Mouse (Mus musculus) forebrain, embryonic 16.5 days (tissue): ENCODE measurements around the gene Actr10. TPM values are rescaled to one million over a fixed set of nuclear protein-coding genes. Genes with fewer than 3 reads are reported as not detected.

Source experiments
- ATAC-seq: fragments of 200-750 bp; cut with Nextera tagmentation; 2 replicates; pipeline ENCODE4 v1.8.0; 2017; ENCODE audit warnings: mild to moderate bottlenecking, moderate library complexity
- H3K27ac ChIP-seq: fragments of 300-500 bp; sonication (generic); 2 replicates; pipeline ENCODE4 v1.5.1; 2014; ENCODE audit warnings: low read length, control low read depth
- H3K27me3 ChIP-seq: fragments of 300-500 bp; sonication (generic); replicated peaks from 2 replicates; pipeline ENCODE4 v1.6.1; 2014; ENCODE audit warnings: low read length; ENCODE audit not compliant: control insufficient read depth, insufficient read depth
- H3K36me3 ChIP-seq: fragments of 300-500 bp; sonication (generic); 2 replicates; pipeline ENCODE4 v1.6.1; 2014; ENCODE audit not compliant: control insufficient read depth, insufficient read depth
- H3K4me1 ChIP-seq: fragments of 300-500 bp; sonication (generic); replicated peaks from 2 replicates; pipeline ENCODE4 v1.6.1; 2014; ENCODE audit warnings: low read length; ENCODE audit not compliant: control insufficient read depth, insufficient read depth
- H3K4me2 ChIP-seq: fragments of 300-500 bp; sonication (generic); 2 replicates; pipeline ENCODE4 v1.6.1; 2014; ENCODE audit warnings: mild to moderate bottlenecking, low read length, control low read depth
- H3K4me3 ChIP-seq: fragments of 300-500 bp; sonication (generic); replicated peaks from 2 replicates; pipeline ENCODE4 v1.5.1; 2014; ENCODE audit warnings: mild to moderate bottlenecking, low read length, control low read depth
- H3K9ac ChIP-seq: fragments of 300-500 bp; sonication (generic); replicated peaks from 2 replicates; pipeline ENCODE4 v1.6.1; 2014; ENCODE audit warnings: low read depth, low read length, control low read depth
- H3K9me3 ChIP-seq: fragments of 300-500 bp; sonication (generic); 2 replicates; pipeline ENCODE4 v1.6.1; 2016; ENCODE audit warnings: low read length; ENCODE audit not compliant: control insufficient read depth
- WGBS: fragments of 180-500 bp; shearing (Covaris S2); extraction: QIAGEN DNeasy Blood & Tissue Kit; methylation state at CpG from one replicate; pipeline ENCODE4 v1.1.7; 2014; 5-methylcytosine and 5-hydroxymethylcytosine counted together
- polyA plus RNA-seq: library from polyadenylated mRNA; unstranded; fragments of >200 nt; fragmentation: Nextera tagmentation; extraction: Ambion mirVana; gene quantifications from 2 replicates; pipeline ENCODE4 v1.2.1, GENCODE M21; 2015

Actr10 gene
- polyA plus RNA-seq, 1 experiment from 2014 or later = 199 TPM

GRCm38 (mm10) chr12:70907651-70908050, 30.0 kb upstream of the Actr10 start:
- no peak overlapping the region for H3K4me3 ChIP-seq
- WGBS = 83% methylated on average over 11 of the region's 11 CpGs
- ATAC-seq = no peak
- no peak overlapping the region for H3K9ac ChIP-seq
- H3K4me1 ChIP-seq = no peaks in the 10 kb centered on the region; the same call in 1 of the 2 replicates
- H3K4me2 ChIP-seq = no peak overlapping the region
- no peak overlapping the region for H3K27ac ChIP-seq
- no peaks in the 10 kb centered on the region for H3K27me3 ChIP-seq
- H3K9me3 ChIP-seq = no peaks in the 10 kb centered on the region
- peaks cover 3% of the 10 kb centered on the region; the same call in 1 of the 2 replicates for H3K36me3 ChIP-seq

- Histone ChIP-seq H3K27ac (no peak overlapping the region), H3K4me3 (no peak overlapping the region), H3K27me3 (no peaks in the 10 kb centered on the region), H3K4me1 (no peaks in the 10 kb centered on the region; the same call in 1 of the 2 replicates), H3K9ac (no peak overlapping the region), H3K9me3 (no peaks in the 10 kb centered on the region), H3K4me2 (no peak overlapping the region), H3K36me3 (peaks cover 3% of the 10 kb centered on the region; the same call in 1 of the 2 replicates)
- 68% methylated on average over 4 of the region's 4 CpGs for WGBS
- no peak for ATAC-seq
These were observed 29.6 kb upstream of the Actr10 start for GRCm38 (mm10) chr12:70908076-70908475.

- Histone ChIP-seq H3K27me3 (no peaks in the 10 kb centered on the region), H3K4me3 (no peak overlapping the region), H3K27ac (no peak overlapping the region), H3K9ac (no peak overlapping the region), H3K9me3 (no peaks in the 10 kb centered on the region), H3K4me1 (no peaks in the 10 kb centered on the region; the same call in 1 of the 2 replicates), H3K4me2 (no peak overlapping the region), H3K36me3 (no peaks in the 10 kb centered on the region)
- WGBS = 8% methylated on average over 9 of the region's 9 CpGs
- ATAC-seq = peak; percentile 52
These were observed 27.4 kb upstream of the Actr10 start for GRCm38 (mm10) chr12:70910241-70910720.

DNA sequence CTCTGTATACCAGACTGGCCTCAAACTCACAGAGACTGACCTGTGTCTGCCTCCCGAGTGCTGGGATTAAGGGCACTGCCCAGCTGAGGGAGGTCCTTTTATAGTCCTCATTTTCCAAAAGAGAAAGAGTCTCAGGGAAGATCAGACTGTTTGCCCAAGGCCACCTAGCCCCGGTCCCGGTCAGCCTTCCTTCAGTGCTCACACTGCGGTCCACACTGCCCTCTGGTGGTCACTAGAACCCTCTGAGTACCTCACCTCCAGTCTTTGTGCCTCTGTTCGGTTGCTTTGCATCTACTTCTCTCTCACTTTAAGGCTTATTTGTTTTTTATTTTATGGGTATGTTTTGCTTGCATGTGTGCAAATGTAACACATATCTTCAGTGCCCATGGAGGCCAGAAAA, 26.6 kb upstream of the Actr10 start:
- H3K27me3 ChIP-seq = no peaks in the 10 kb centered on the region
- H3K9me3 ChIP-seq = no peaks in the 10 kb centered on the region
- 10% methylated on average over 5 of the region's 5 CpGs for WGBS
- peak; percentile 67 for ATAC-seq
- H3K4me3 ChIP-seq = no peak overlapping the region
- no peak overlapping the region for H3K9ac ChIP-seq
- H3K4me2 ChIP-seq = no peak overlapping the region
- H3K36me3 ChIP-seq = no peaks in the 10 kb centered on the region
- H3K4me1 ChIP-seq = no peaks in the 10 kb centered on the region; the same call in 1 of the 2 replicates
- no peak overlapping the region for H3K27ac ChIP-seq

DNA sequence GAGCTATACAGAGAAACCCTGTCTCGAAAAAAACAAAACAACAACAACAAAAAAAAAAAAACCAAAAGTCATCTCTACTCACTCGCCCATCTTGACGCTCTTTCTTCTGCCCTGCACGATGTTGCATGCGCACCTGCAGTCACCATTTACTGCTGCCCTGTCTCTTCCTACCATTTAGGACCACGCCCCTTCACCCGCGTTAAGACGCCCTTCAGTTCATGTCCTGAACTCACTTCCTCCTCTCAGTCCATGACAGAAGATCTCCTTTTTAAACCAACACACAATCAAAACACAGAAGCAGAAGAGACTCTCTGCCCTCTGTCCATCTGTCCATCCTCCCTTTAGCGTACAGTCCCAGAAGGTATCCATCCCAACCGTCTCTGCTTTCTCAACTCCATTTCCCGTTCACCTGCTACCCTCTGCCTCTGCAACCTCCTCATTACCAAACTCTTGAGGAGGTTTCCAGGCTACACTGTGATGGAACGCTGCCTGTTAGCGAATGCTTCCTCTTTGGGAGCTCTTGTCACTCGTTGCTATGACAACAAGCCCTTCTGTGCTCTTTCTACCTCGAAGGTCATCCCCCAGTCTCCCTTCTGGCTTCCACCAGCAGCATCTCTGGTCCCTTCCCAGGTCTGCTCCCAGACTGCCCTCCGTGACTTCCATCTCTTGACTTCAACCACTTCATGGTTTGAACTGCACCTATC, 25.8 kb upstream of the Actr10 start:
- Histone ChIP-seq H3K9me3 (no peaks in the 10 kb centered on the region), H3K4me2 (no peak overlapping the region), H3K4me1 (no peaks in the 10 kb centered on the region; the same call in 1 of the 2 replicates), H3K9ac (no peak overlapping the region), H3K36me3 (no peaks in the 10 kb centered on the region), H3K4me3 (no peak overlapping the region), H3K27me3 (no peaks in the 10 kb centered on the region), H3K27ac (no peak overlapping the region)
- ATAC-seq = no peak
- 74% methylated on average over 17 of the region's 17 CpGs for WGBS

- Histone ChIP-seq H3K27ac (no peak overlapping the region), H3K27me3 (no peaks in the 10 kb centered on the region), H3K4me1 (no peaks in the 10 kb centered on the region; the same call in 1 of the 2 replicates), H3K9me3 (no peaks in the 10 kb centered on the region), H3K9ac (no peak overlapping the region), H3K4me2 (no peak overlapping the region), H3K4me3 (no peak overlapping the region), H3K36me3 (no peaks in the 10 kb centered on the region)
- ATAC-seq = no peak
- WGBS = 51% methylated on average over 3 of the region's 3 CpGs
These were observed 24.2 kb upstream of the Actr10 start for GRCm38 (mm10) chr12:70913429-70913828.

DNA sequence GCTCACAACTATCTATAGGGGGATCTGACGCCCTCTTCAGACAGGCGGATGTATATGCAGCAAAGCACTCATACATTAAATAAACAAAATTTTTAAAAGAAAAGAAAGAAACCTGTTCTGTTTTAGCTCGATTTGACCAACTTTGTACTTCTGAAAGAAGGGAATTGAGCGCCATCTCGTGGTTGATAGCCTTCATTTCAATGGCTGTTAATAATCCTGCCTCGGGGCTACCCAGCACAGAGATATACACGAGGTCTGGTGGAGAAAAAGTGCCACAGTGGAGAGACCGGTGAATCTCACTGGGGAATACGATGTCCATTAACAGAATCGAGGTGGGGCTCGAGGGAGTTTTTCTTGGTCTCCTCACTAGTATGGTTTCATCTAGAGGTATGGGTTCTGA, 23.3 kb upstream of the Actr10 start:
- no peaks in the 10 kb centered on the region for H3K27me3 ChIP-seq
- no peak overlapping the region for H3K4me3 ChIP-seq
- no peaks in the 10 kb centered on the region for H3K9me3 ChIP-seq
- no peaks in the 10 kb centered on the region; the same call in 1 of the 2 replicates for H3K4me1 ChIP-seq
- H3K9ac ChIP-seq = no peak overlapping the region
- 52% methylated on average over 11 of the region's 11 CpGs for WGBS
- no peak for ATAC-seq
- H3K36me3 ChIP-seq = no peaks in the 10 kb centered on the region
- no peak overlapping the region for H3K27ac ChIP-seq
- H3K4me2 ChIP-seq = no peak overlapping the region

GRCm38 (mm10) chr12:70929781-70930180, 7.9 kb upstream of the Actr10 start:
- H3K27me3 ChIP-seq = no peaks in the 10 kb centered on the region
- H3K9me3 ChIP-seq = no peaks in the 10 kb centered on the region
- ATAC-seq = no peak
- WGBS = 86% methylated on average over 4 of the region's 4 CpGs
- H3K36me3 ChIP-seq = no peaks in the 10 kb centered on the region
- H3K27ac ChIP-seq = no peak overlapping the region
- no peaks in the 10 kb centered on the region for H3K4me1 ChIP-seq
- H3K4me3 ChIP-seq = no peak overlapping the region
- H3K4me2 ChIP-seq = no peak overlapping the region
- H3K9ac ChIP-seq = no peak overlapping the region

- WGBS = 7% methylated on average over 10 of the region's 12 CpGs
- Histone ChIP-seq H3K9me3 (no peaks in the 10 kb centered on the region), H3K4me1 (peaks cover 9% of the 10 kb centered on the region), H3K4me3 (peak overlapping the region; percentile 60), H3K27me3 (no peaks in the 10 kb centered on the region), H3K27ac (peak overlapping the region; percentile 86), H3K4me2 (peak overlapping the region; percentile 59), H3K36me3 (no peaks in the 10 kb centered on the region), H3K9ac (peak overlapping the region; percentile 49)
- no peak; the same call in 1 of the 2 replicates for ATAC-seq
These were observed 507 bp upstream of the Actr10 start for GRCm38 (mm10) chr12:70937150-70937549.
